Mouse (Mus musculus) stomach, embryonic 16.5 days (tissue): ENCODE results near the gene Prss34. TPM values are rescaled to one million over a fixed set of nuclear protein-coding genes. Genes with fewer than 3 reads are reported as not detected.

ENCODE experiments used
- ATAC-seq: fragments of 200-750 bp; cut with Nextera tagmentation; 2 replicates; pipeline ENCODE4 v1.8.0; 2017; ENCODE audit warnings: moderate number of reproducible peaks, moderate TSS enrichment; ENCODE audit not compliant: insufficient read depth, low FRiP score
- H3K27ac ChIP-seq: fragments of 300-500 bp; sonication (generic); 2 replicates; pipeline ENCODE4 v1.5.1; 2014; ENCODE audit warnings: low read length
- H3K27me3 ChIP-seq: fragments of 300-500 bp; sonication (generic); 2 replicates; pipeline ENCODE4 v1.6.1; 2014; ENCODE audit warnings: low read length, control low read depth, mixed read lengths; ENCODE audit not compliant: control insufficient read depth, insufficient read depth
- H3K36me3 ChIP-seq: fragments of 300-500 bp; sonication (generic); 2 replicates; pipeline ENCODE4 v1.6.1; 2014; ENCODE audit warnings: low read length; ENCODE audit not compliant: control insufficient read depth, insufficient read depth
- H3K4me1 ChIP-seq: fragments of 300-500 bp; sonication (generic); 2 replicates; pipeline ENCODE4 v1.6.1; 2014; ENCODE audit warnings: low read length, control low read depth, mixed read lengths; ENCODE audit not compliant: control insufficient read depth, insufficient read depth
- H3K4me2 ChIP-seq: fragments of 300-500 bp; sonication (generic); 2 replicates; pipeline ENCODE4 v1.6.1; 2014; ENCODE audit warnings: low read depth, low read length, mixed read lengths
- H3K4me3 ChIP-seq: fragments of 300-500 bp; sonication (generic); replicated peaks from 2 replicates; pipeline ENCODE4 v1.5.1; 2014; ENCODE audit warnings: mild to moderate bottlenecking, low read length
- H3K9ac ChIP-seq: fragments of 300-500 bp; sonication (generic); 2 replicates; pipeline ENCODE4 v1.6.1; 2014; ENCODE audit warnings: low read length
- H3K9me3 ChIP-seq: fragments of 300-500 bp; sonication (generic); replicated peaks from 2 replicates; pipeline ENCODE4 v1.6.1; 2016; ENCODE audit warnings: low read length, control low read depth; ENCODE audit not compliant: control insufficient read depth
- WGBS: fragments of 180-500 bp; shearing (Covaris S2); extraction: QIAGEN DNeasy Blood & Tissue Kit; methylation state at CpG from one replicate; pipeline ENCODE4 v1.1.7; 2014; 5-methylcytosine and 5-hydroxymethylcytosine counted together
- polyA plus RNA-seq: library from polyadenylated mRNA; unstranded; fragments of >200 nt; fragmentation: Nextera tagmentation; extraction: Ambion mirVana; gene quantifications from 2 replicates; pipeline ENCODE4 v1.2.1, GENCODE M21; 2015

Prss34 gene
- polyA plus RNA-seq, 1 experiment from 2014 or later = 1.4 TPM

DNA sequence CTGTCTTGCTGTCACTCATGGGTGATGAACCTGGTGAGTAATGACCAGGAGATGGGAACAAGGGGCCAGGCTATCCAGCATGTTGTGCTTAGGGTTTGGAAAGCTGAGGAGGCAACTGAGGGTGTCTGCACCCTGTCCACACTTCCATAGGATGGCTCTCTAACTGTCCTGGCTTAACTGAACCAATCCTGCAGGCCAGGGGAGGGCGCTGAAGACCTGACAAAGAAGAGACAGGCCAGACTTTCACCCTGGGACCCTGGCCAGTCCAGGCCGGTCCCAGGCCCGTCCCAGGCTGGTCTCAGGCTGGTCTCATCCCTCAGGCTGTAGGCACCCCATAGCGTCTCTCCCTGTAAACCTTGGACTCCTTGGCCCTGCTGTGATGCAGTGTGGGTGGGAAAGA lies 7.8 kb upstream of the Prss34 start:
- Histone ChIP-seq H3K4me3 (no peak overlapping the region), H3K4me2 (no peak overlapping the region), H3K9me3 (no peaks in the 10 kb centered on the region), H3K4me1 (no peaks in the 10 kb centered on the region), H3K27ac (no peak overlapping the region), H3K36me3 (no peaks in the 10 kb centered on the region), H3K9ac (no peak overlapping the region), H3K27me3 (no peaks in the 10 kb centered on the region)
- no peak for ATAC-seq
- WGBS = 19% methylated on average over 4 of the region's 4 CpGs

DNA sequence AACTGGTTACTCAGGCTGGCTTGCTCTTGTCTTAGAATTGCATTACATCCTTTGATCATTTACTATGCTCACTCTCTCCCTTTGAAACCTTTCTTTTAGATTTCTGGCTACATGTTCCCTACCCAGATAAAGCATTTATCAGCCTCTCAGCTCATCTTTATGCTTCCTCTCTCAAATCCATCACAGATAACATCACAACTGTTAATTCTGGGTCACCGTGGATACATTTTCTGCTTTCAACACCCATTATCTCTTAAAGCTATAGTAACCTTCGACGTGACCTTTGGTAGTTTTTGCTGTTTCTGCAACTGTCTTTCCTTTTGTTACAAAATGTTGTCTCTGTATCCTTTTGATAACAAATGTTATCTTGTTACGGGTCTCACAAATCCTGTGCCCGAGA lies 4.7 kb upstream of the Prss34 start:
- no peak overlapping the region for H3K4me2 ChIP-seq
- no peaks in the 10 kb centered on the region for H3K9me3 ChIP-seq
- no peak for ATAC-seq
- no peaks in the 10 kb centered on the region for H3K36me3 ChIP-seq
- no peak overlapping the region for H3K27ac ChIP-seq
- no peaks in the 10 kb centered on the region for H3K4me1 ChIP-seq
- no peaks in the 10 kb centered on the region for H3K27me3 ChIP-seq
- H3K9ac ChIP-seq = no peak overlapping the region
- 56% methylated on average over 5 of the region's 5 CpGs for WGBS
- H3K4me3 ChIP-seq = no peak overlapping the region

DNA sequence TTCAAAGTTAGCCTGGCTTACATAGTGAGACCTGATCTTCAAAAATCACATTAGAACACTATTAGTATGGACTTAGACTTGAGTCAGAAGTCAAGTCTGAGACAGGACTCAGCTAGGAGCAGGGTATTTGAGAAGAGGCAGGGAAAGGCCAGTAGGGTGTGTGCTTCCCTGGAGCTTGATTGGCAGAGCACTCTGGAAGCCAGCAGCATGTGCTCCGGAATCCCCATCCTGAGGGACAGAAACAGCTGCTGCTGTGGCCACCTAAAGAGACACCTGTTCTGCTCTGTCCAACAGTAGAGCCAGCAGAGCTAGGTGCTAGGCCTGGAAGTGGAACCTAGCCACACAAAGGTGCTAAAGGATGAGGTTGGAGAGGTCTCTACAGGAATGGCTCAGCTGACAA lies 4.1 kb upstream of the Prss34 start:
- H3K27ac ChIP-seq = no peak overlapping the region
- H3K9ac ChIP-seq = no peak overlapping the region
- H3K4me2 ChIP-seq = no peak overlapping the region
- no peaks in the 10 kb centered on the region for H3K36me3 ChIP-seq
- no peak for ATAC-seq
- H3K27me3 ChIP-seq = no peaks in the 10 kb centered on the region
- no peaks in the 10 kb centered on the region for H3K4me1 ChIP-seq
- WGBS = 42% methylated on average over 1 of the region's 1 CpGs
- no peaks in the 10 kb centered on the region for H3K9me3 ChIP-seq
- no peak overlapping the region for H3K4me3 ChIP-seq

DNA sequence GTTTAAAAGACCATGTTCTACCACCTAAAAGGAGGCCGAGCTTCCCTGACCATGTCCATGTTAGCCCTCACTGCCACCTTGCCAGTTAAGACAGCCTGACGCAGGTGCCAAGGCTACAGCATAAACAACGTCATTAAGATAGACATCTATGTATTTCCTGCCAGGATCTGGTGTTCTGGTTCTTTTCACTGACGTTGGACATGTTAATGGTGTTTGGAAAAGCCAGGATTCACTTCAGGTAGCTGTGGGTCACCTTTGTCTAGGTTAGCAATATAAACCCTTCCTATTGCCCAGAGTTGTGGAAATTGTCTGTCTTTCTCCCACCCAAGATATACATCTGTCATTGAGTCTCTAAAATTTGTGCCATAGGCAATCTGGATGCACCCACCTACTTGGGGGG lies 10.2 kb downstream of the Prss34 start, which contains the start of gene Prss28:
Prss28 (plus strand) TSS at position 301 of the 400 bp plus-strand sequence.
- H3K9ac ChIP-seq = no peak within 1 kb of the TSS
- no peak within 1 kb of the TSS for H3K4me3 ChIP-seq
- no peaks in the 10 kb centered on the region for H3K36me3 ChIP-seq
- H3K4me1 ChIP-seq = no peaks in the 10 kb centered on the region
- H3K9me3 ChIP-seq = no peaks in the 10 kb centered on the region
- WGBS = 51% methylated on average over 4 of the region's 4 CpGs
- no peak for ATAC-seq
- H3K27me3 ChIP-seq = no peaks in the 10 kb centered on the region
- H3K27ac ChIP-seq = no peak within 1 kb of the TSS
- no peak within 1 kb of the TSS for H3K4me2 ChIP-seq

DNA sequence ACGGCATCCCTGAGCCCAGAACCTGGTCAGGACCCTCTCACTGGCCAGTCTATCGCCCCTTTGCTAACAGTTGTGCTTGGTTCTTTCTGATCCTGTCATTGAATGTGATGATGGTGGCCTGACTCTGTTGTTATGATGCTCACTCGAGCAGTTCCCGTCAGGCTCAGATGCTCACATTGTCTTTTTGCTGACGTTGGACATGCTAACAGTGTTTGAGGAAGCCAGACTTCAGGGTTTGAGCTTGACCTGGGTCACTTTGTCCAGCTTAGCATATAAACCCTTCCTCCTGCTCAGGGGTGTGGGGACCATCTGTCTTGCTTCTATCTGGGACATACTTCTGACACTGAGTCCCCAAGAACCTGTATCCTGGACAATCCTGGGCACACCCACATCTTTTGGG lies 20.2 kb downstream of the Prss34 start, which contains the start of gene Prss29:
Prss29 (plus strand) TSS at position 301 of the 400 bp plus-strand sequence.
- H3K4me2 ChIP-seq = no peak within 1 kb of the TSS
- H3K27ac ChIP-seq = no peak within 1 kb of the TSS
- no peak within 1 kb of the TSS for H3K4me3 ChIP-seq
- no peaks in the 10 kb centered on the region for H3K36me3 ChIP-seq
- no peak for ATAC-seq
- no peaks in the 10 kb centered on the region for H3K9me3 ChIP-seq
- H3K27me3 ChIP-seq = no peaks in the 10 kb centered on the region
- H3K9ac ChIP-seq = no peak within 1 kb of the TSS
- 66% methylated on average over 5 of the region's 5 CpGs for WGBS
- no peaks in the 10 kb centered on the region for H3K4me1 ChIP-seq

DNA sequence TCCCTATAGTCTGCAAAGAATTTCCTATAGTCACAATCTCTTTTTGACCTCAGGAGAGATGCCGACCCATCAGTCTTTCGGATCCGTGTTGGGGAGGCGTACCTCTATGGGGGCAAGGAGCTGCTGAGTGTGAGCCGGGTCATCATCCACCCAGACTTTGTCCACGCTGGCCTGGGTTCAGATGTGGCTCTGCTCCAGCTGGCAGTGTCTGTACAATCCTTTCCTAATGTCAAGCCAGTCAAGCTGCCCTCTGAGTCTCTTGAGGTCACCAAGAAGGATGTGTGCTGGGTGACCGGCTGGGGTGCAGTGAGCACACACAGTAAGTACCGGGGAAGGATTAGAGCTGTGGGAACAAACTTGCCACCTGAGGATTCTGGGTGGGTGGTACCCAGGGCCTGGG lies 22.6 kb downstream of the Prss34 start:
- 83% methylated on average over 8 of the region's 8 CpGs for WGBS
- no peak overlapping the region for H3K4me3 ChIP-seq

DNA sequence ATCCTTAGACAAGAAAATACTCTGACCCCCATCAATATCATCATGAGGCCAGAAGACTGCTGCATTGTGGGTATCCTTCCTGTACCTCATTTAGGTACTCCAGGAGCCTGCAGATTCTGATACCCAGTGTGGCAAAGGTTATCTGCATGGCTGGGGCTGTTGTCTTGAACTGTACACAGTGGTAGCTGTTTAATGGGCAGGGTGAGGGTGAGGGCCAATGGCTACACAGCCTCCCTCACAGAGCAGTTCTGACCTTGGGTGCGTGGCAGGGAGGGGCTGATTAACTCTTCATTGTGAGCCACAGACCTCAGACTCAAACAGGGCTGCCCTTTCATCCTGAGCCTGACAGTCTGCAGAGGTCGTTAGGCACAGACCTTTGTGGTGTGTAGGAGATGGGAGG lies 24.7 kb downstream of the Prss34 start:
- Histone ChIP-seq H3K4me2 (no peak overlapping the region), H3K4me1 (no peaks in the 10 kb centered on the region), H3K27ac (no peak overlapping the region), H3K9ac (no peak overlapping the region), H3K4me3 (no peak overlapping the region), H3K9me3 (no peaks in the 10 kb centered on the region), H3K36me3 (no peaks in the 10 kb centered on the region), H3K27me3 (no peaks in the 10 kb centered on the region)
- WGBS = 21% methylated on average over 2 of the region's 2 CpGs
- ATAC-seq = no peak

More for the DNA sequence above, 22.6 kb downstream of the Prss34 start:
- Histone ChIP-seq H3K9me3 (no peaks in the 10 kb centered on the region), H3K4me2 (no peak overlapping the region), H3K36me3 (no peaks in the 10 kb centered on the region), H3K4me1 (no peaks in the 10 kb centered on the region), H3K27me3 (no peaks in the 10 kb centered on the region), H3K27ac (no peak overlapping the region), H3K9ac (no peak overlapping the region)
- ATAC-seq = no peak

DNA sequence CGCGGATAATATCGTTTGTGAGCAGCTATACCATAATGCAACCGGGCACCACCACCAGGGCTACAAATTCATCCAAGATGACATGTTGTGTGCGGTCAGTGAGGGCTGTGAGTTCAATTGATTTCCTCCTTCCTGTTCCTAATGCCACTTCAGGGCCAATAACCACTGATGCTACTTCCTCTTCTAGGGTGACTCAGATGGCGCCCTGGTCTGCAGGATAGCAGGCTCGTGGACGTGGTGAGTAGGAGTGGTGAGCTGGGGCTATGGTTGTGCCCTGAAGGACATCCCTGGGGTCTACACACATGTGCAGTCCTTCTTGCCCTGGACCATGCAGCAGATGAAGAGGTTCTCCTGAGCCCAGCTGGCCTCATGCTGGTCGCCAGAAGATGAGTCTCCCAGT lies 34.1 kb downstream of the Prss34 start:
- ATAC-seq = no peak
- Histone ChIP-seq H3K9me3 (no peaks in the 10 kb centered on the region), H3K4me1 (no peaks in the 10 kb centered on the region), H3K27ac (no peak overlapping the region), H3K4me3 (no peak overlapping the region), H3K36me3 (no peaks in the 10 kb centered on the region), H3K4me2 (no peak overlapping the region), H3K9ac (no peak overlapping the region), H3K27me3 (peaks cover 2% of the 10 kb centered on the region; the same call in 1 of the 2 replicates)
- WGBS = 67% methylated on average over 9 of the region's 9 CpGs

DNA sequence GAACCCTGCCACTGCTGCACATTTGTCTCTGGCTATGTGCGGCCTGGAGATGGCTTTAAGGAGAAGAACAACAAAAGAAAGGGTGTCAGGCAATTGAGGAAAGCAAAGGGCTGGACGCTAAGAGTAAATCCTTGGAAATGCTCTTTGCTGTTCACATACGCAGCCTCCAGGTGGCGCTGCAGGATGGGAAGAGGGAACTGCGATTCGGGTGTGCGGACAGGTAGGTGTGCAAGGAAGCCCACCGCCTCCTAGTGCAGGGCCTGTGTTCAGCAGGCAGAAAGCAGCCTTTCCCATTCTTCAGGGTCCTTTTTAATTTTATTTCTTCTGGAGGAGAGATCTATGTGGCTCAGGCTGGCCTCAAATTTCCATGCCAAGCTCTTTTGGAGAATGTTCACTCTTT lies 35.7 kb downstream of the Prss34 start:
- no peak overlapping the region for H3K9ac ChIP-seq
- 0% methylated on average over 8 of the region's 8 CpGs for WGBS
- H3K9me3 ChIP-seq = no peaks in the 10 kb centered on the region
- no peak for ATAC-seq
- H3K36me3 ChIP-seq = no peaks in the 10 kb centered on the region
- no peak overlapping the region for H3K4me3 ChIP-seq
- no peak overlapping the region for H3K27ac ChIP-seq
- no peaks in the 10 kb centered on the region for H3K4me1 ChIP-seq
- H3K4me2 ChIP-seq = no peak overlapping the region
- peaks cover 2% of the 10 kb centered on the region; the same call in 1 of the 2 replicates for H3K27me3 ChIP-seq

DNA sequence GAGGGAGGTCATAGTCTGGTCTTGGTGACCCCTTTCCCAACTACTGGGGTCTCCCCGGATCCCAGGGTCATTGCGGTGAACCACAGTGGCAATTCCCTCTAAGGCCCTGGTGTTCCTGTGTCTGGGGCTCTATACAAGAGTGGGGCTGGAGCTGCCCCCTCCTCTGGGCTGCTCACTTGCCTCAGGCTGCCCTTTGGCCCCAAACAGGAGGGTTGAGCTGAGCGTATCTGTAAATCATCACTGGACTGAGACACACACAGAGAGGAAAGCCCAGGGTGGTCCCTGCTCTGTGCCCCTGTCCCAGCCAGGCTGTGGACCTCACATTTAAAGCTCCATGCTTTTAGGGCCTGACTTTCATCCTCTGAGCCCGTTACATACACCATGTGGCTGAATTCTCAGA lies 40.0 kb downstream of the Prss34 start:
- Histone ChIP-seq H3K27me3 (peaks cover 2% of the 10 kb centered on the region; the same call in 1 of the 2 replicates), H3K4me1 (no peaks in the 10 kb centered on the region), H3K9me3 (no peaks in the 10 kb centered on the region), H3K27ac (no peak overlapping the region), H3K36me3 (no peaks in the 10 kb centered on the region), H3K4me3 (no peak overlapping the region), H3K4me2 (no peak overlapping the region), H3K9ac (no peak overlapping the region)
- 76% methylated on average over 4 of the region's 4 CpGs for WGBS
- ATAC-seq = no peak
